8 mouse cellular contexts compared by ENCODE assay signal in genomic region chr4:117830124-117830551, GRCm38 (mm10). TPM values are rescaled to one million over a fixed set of nuclear protein-coding genes. Genes with fewer than 3 reads are reported as not detected.
A peak's percentile ranks its signal among the peaks of the same experiment; 100 is the strongest.
DNase-seq lines count a peak whose midpoint lies in the region; ATAC-seq and TF ChIP-seq lines count a peak whose summit lies in the region.

No protein-coding gene starts in this region.

- H3K9ac ChIP-seq in embryonic facial prominence, embryonic 12.5 days, result no peak overlapping the region
- peak overlapping the region; percentile 1; the same call in 1 of the 2 replicates for H3K9ac ChIP-seq in heart, embryonic 14.5 days (ENCODE audit: low read length)
- no peak overlapping the region for H3K9ac ChIP-seq in kidney, postnatal 0 days (ENCODE audit: low read depth, low read length)

- peak; percentile 28 for DNase-seq in MN1 (ENCODE audit: low spot score)
- DNase-seq in kidney, postnatal 0 days (ENCODE audit: low spot score), result peak; percentile 19
- peak; percentile 54 for DNase-seq in lung, postnatal 25 days (ENCODE audit: low spot score)
- DNase-seq in spleen, postnatal 4 days (ENCODE audit: low spot score in 2 of 2), result peak; percentile 86 to 89
- DNase-seq in layer of hippocampus, postnatal 36 days, result no peak
- no peak for DNase-seq in left cerebral cortex, adult 8-10 months (ENCODE audit: low spot score in 2 of 2)

- H3K36me3 ChIP-seq in embryonic facial prominence, embryonic 12.5 days, result no peaks in the 10 kb centered on the region
- no peaks in the 10 kb centered on the region for H3K36me3 ChIP-seq in heart, embryonic 14.5 days (ENCODE audit: control insufficient read depth, insufficient read depth, low read length)
- H3K36me3 ChIP-seq in kidney, postnatal 0 days (ENCODE audit: insufficient read depth, low read length), result no peaks in the 10 kb centered on the region

- no peak overlapping the region for H3K27ac ChIP-seq in embryonic facial prominence, embryonic 12.5 days
- no peak overlapping the region; a peak in 1 of 4 replicates for H3K27ac ChIP-seq in heart, embryonic 14.5 days (replicated peaks in 1 of 2; ENCODE audit: control insufficient read depth in 1 of 2, insufficient read depth in 1 of 2, low read depth in 2 of 2, low read length in 2 of 2)
- H3K27ac ChIP-seq in kidney, postnatal 0 days, result no peak overlapping the region

- H3K9me3 ChIP-seq in embryonic facial prominence, embryonic 12.5 days, result no peaks in the 10 kb centered on the region
- H3K9me3 ChIP-seq in heart, embryonic 14.5 days (ENCODE audit: control insufficient read depth, low read length), result no peaks in the 10 kb centered on the region
- H3K9me3 ChIP-seq in kidney, postnatal 0 days (replicated peaks; ENCODE audit: low read length), result no peaks in the 10 kb centered on the region

- no peak for TF ChIP-seq CTCF in kidney, postnatal 0 days (IDR thresholded peaks at IDR 0.05; ENCODE audit: low read depth)

- WGBS in embryonic facial prominence, embryonic 12.5 days, result 13% methylated on average over 5 of the region's 5 CpGs
- 5% methylated on average over 5 of the region's 5 CpGs for WGBS in heart, embryonic 14.5 days
- WGBS in kidney, postnatal 0 days, result 9% methylated on average over 5 of the region's 5 CpGs

- H3K4me2 ChIP-seq in embryonic facial prominence, embryonic 12.5 days (replicated peaks), result no peak overlapping the region; the same call in 1 of the 2 replicates
- H3K4me2 ChIP-seq in heart, embryonic 14.5 days (ENCODE audit: low read length), result peak overlapping the region; percentile 46
- peak overlapping the region; percentile 10 for H3K4me2 ChIP-seq in kidney, postnatal 0 days (ENCODE audit: low read length)

- no peak overlapping the region for H3K4me3 ChIP-seq in embryonic facial prominence, embryonic 12.5 days
- H3K4me3 ChIP-seq in heart, embryonic 14.5 days (ENCODE audit: control insufficient read depth in 1 of 2, insufficient read depth in 1 of 2, low read depth in 1 of 2, low read length in 2 of 2), result no peak overlapping the region
- H3K4me3 ChIP-seq in kidney, postnatal 0 days (replicated peaks; ENCODE audit: low read depth, low read length), result no peak overlapping the region

- no peaks in the 10 kb centered on the region for H3K27me3 ChIP-seq in embryonic facial prominence, embryonic 12.5 days
- peaks cover 3% of the 10 kb centered on the region; the same call in 1 of the 2 replicates for H3K27me3 ChIP-seq in heart, embryonic 14.5 days (ENCODE audit: control insufficient read depth, insufficient read depth, low read length)
- no peaks in the 10 kb centered on the region for H3K27me3 ChIP-seq in kidney, postnatal 0 days (ENCODE audit: insufficient read depth, low read length)

- peak; percentile 53 for ATAC-seq in embryonic facial prominence, embryonic 12.5 days (ENCODE audit: insufficient number of reproducible peaks, insufficient read depth, low FRiP score, low TSS enrichment)
- ATAC-seq in heart, embryonic 14.5 days (ENCODE audit: insufficient number of reproducible peaks, insufficient read depth, low FRiP score, low read depth), result peak; percentile 42
- peak; percentile 38; the same call in 1 of the 2 replicates for ATAC-seq in kidney, postnatal 0 days (replicated peaks; ENCODE audit: low FRiP score, low read depth)

- H3K4me1 ChIP-seq in embryonic facial prominence, embryonic 12.5 days, result peaks cover 15% of the 10 kb centered on the region
- peaks cover 15 to 33% of the 10 kb centered on the region in 2 experiments for H3K4me1 ChIP-seq in heart, embryonic 14.5 days (ENCODE audit: control insufficient read depth in 2 of 2, insufficient read depth in 2 of 2, low read length in 2 of 2)
- peaks cover 12% of the 10 kb centered on the region; the same call in 1 of the 2 replicates for H3K4me1 ChIP-seq in kidney, postnatal 0 days (replicated peaks; ENCODE audit: insufficient read depth, low read length)

RNA-seq across cellular contexts. Expression of gene Slc6a9, which starts 4.2 kb away (rescaled TPM):
- polyA plus RNA-seq in embryonic facial prominence, embryonic 12.5 days (2016; fragmentation: Nextera tagmentation; extraction: Ambion mirVana), result 14.3 and 16.0 TPM in 2 replicates
- polyA plus RNA-seq in heart, embryonic 14.5 days (2014; fragmentation: Nextera tagmentation; extraction: Ambion mirVana), result 3.6 and 5.9 TPM in 2 replicates
- polyA plus RNA-seq in kidney, postnatal 0 days (2015; fragmentation: Nextera tagmentation; extraction: Ambion mirVana), result 8.6 and 9.0 TPM in 2 replicates
- 10 to 100 TPM; 34.7 to 38.8 TPM for total RNA-seq in layer of hippocampus, postnatal 36 days (2021)
- total RNA-seq in left cerebral cortex, adult 8-10 months (2022), result 10 to 100 TPM; 56.1 to 61.2 (median 58.5) TPM

RNA-seq across cellular contexts. Expression of gene Ccdc24, which starts 42.2 kb away (rescaled TPM):
- 1.8 and 2.3 TPM in 2 replicates for polyA plus RNA-seq in embryonic facial prominence, embryonic 12.5 days (2016; fragmentation: Nextera tagmentation; extraction: Ambion mirVana)
- 0.49 and 0.70 TPM in 2 replicates for polyA plus RNA-seq in heart, embryonic 14.5 days (2014; fragmentation: Nextera tagmentation; extraction: Ambion mirVana)
- 0.97 and 1.1 TPM in 2 replicates for polyA plus RNA-seq in kidney, postnatal 0 days (2015; fragmentation: Nextera tagmentation; extraction: Ambion mirVana)
- total RNA-seq in layer of hippocampus, postnatal 36 days (2021), result 1 to 10 TPM in 1 of 2 experiments, under 1 TPM in 1; 0.52 to 1.5 TPM
- under 1 TPM; 0.33 to 0.94 (median 0.67) TPM for total RNA-seq in left cerebral cortex, adult 8-10 months (2022)

RNA-seq across cellular contexts. Expression of gene B4galt2, which starts 53.1 kb away (rescaled TPM):
- polyA plus RNA-seq in embryonic facial prominence, embryonic 12.5 days (2016; fragmentation: Nextera tagmentation; extraction: Ambion mirVana), result 42.8 and 43.1 TPM in 2 replicates
- 13.8 and 18.2 TPM in 2 replicates for polyA plus RNA-seq in heart, embryonic 14.5 days (2014; fragmentation: Nextera tagmentation; extraction: Ambion mirVana)
- 17.1 and 18.2 TPM in 2 replicates for polyA plus RNA-seq in kidney, postnatal 0 days (2015; fragmentation: Nextera tagmentation; extraction: Ambion mirVana)
- total RNA-seq in layer of hippocampus, postnatal 36 days (2021), result 10 to 100 TPM; 65.9 to 67.0 TPM
- 10 to 100 TPM; 73.0 to 85.0 (median 79.7) TPM for total RNA-seq in left cerebral cortex, adult 8-10 months (2022)

RNA-seq across cellular contexts. Expression of gene Atp6v0b, which starts 57.0 kb away (rescaled TPM):
- 181 and 194 TPM in 2 replicates for polyA plus RNA-seq in embryonic facial prominence, embryonic 12.5 days (2016; fragmentation: Nextera tagmentation; extraction: Ambion mirVana)
- polyA plus RNA-seq in heart, embryonic 14.5 days (2014; fragmentation: Nextera tagmentation; extraction: Ambion mirVana), result 222 and 250 TPM in 2 replicates
- 374 and 379 TPM in 2 replicates for polyA plus RNA-seq in kidney, postnatal 0 days (2015; fragmentation: Nextera tagmentation; extraction: Ambion mirVana)
- 100 to 1,000 TPM; 418 to 429 TPM for total RNA-seq in layer of hippocampus, postnatal 36 days (2021)
- 100 to 1,000 TPM; 386 to 441 (median 416) TPM for total RNA-seq in left cerebral cortex, adult 8-10 months (2022)

Comparison
In these comparisons a context has a peak if more than half of its experiments do, and no peak if none do; other contexts are left out.
1. DNase-seq: peak in MN1 (single experiment), kidney, postnatal 0 days (single experiment), lung, postnatal 25 days (single experiment) and spleen, postnatal 4 days (2 of 2); none in layer of hippocampus, postnatal 36 days (0 of 2) and left cerebral cortex, adult 8-10 months (0 of 2).
2. Peak in every context shown above with its lines, with median percentiles within 50 percentile points of each other: ATAC-seq.